Mouse (Mus musculus) embryonic facial prominence, embryonic 13.5 days (tissue): ENCODE results near the gene Gm8271. TPM values are rescaled to one million over a fixed set of nuclear protein-coding genes. Genes with fewer than 3 reads are reported as not detected.
"Not testable (repeated sequence)": the region's sequence is repeated elsewhere in the genome, so short reads cannot be mapped to it uniquely, and the experiment has no call there.

Source experiments
- ATAC-seq: fragments of 200-750 bp; cut with Nextera tagmentation; 2 replicates; pipeline ENCODE4 v1.8.0; 2017; ENCODE audit warnings: low read depth; ENCODE audit not compliant: insufficient number of reproducible peaks, insufficient read depth, low FRiP score, low TSS enrichment
- H3K27ac ChIP-seq: fragments of 300-500 bp; sonication (generic); 2 replicates; pipeline ENCODE4 v1.5.1; 2015; ENCODE audit warnings: moderate library complexity, mild to moderate bottlenecking, inconsistent platforms
- H3K27me3 ChIP-seq: fragments of 300-500 bp; sonication (generic); 2 replicates; pipeline ENCODE4 v1.6.1; 2015; ENCODE audit warnings: mild to moderate bottlenecking, inconsistent platforms
- H3K36me3 ChIP-seq: fragments of 300-500 bp; sonication (generic); 2 replicates; pipeline ENCODE4 v1.6.1; 2015; ENCODE audit warnings: mild to moderate bottlenecking, inconsistent platforms
- H3K4me1 ChIP-seq: fragments of 300-500 bp; sonication (generic); 2 replicates; pipeline ENCODE4 v1.6.1; 2015; ENCODE audit warnings: inconsistent platforms
- H3K4me2 ChIP-seq: fragments of 300-500 bp; sonication (generic); 2 replicates; pipeline ENCODE4 v1.6.1; 2015; ENCODE audit warnings: moderate library complexity, mild to moderate bottlenecking, inconsistent platforms
- H3K4me3 ChIP-seq: fragments of 300-500 bp; sonication (generic); 2 replicates; pipeline ENCODE4 v1.5.1; 2015; ENCODE audit warnings: mild to moderate bottlenecking, inconsistent platforms
- H3K9ac ChIP-seq: fragments of 300-500 bp; sonication (generic); 2 replicates; pipeline ENCODE4 v1.6.1; 2015; ENCODE audit warnings: mild to moderate bottlenecking, inconsistent platforms
- H3K9me3 ChIP-seq: fragments of 300-500 bp; sonication (generic); 2 replicates; pipeline ENCODE4 v1.6.1; 2016; ENCODE audit warnings: inconsistent platforms
- WGBS: fragments of 180-500 bp; shearing (Covaris S2); methylation state at CpG from one replicate; pipeline ENCODE4 v1.1.7; 2015; ENCODE audit warnings: mixed read lengths; 5-methylcytosine and 5-hydroxymethylcytosine counted together
- polyA plus RNA-seq: library from polyadenylated mRNA; unstranded; fragments of >200 nt; fragmentation: Nextera tagmentation; extraction: Ambion mirVana; gene quantifications from 2 replicates; pipeline ENCODE4 v1.2.1, GENCODE M21; 2015

The Gm8271 gene
- polyA plus RNA-seq, result not detected in 2 replicates

GRCm38 (mm10) chr14:5185493-5185892 lies at the start of gene Gm8271:
Gene Gm8271, plus strand, starts transcription at chr14:5185793.
- no CpG with 5 or more reads among the region's 3 CpGs for WGBS
- not testable (repeated sequence) for H3K4me1 ChIP-seq, H3K9me3 ChIP-seq, H3K36me3 ChIP-seq, H3K9ac ChIP-seq, H3K4me2 ChIP-seq, H3K27me3 ChIP-seq, ATAC-seq, H3K27ac ChIP-seq, H3K4me3 ChIP-seq

DNA sequence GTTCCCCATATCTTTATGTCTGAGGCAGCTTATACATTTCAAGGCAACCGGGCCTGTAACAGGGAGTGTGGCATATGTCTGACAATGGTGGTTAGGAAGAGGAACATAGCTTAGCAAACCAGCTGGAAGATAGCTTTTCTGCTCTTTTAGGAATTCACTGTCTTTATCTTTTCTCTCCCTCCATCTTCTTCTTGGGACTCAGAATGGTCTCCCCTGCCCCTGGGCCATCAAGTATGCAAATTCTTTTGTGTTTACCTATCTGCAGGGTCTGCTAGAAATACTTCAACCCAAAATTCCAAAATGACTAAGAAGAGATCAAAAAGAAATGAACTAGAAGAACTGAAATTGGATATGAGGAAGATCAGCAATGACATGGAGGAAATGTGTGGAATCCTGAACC lies 21.4 kb upstream of the Gm8271 start, which contains the start of gene Gm3317:
TSS of gene Gm3317 (plus strand) at position 301 of the 400 bp plus-strand sequence.
- H3K4me3 ChIP-seq, ATAC-seq, H3K9me3 ChIP-seq, H3K36me3 ChIP-seq, H3K9ac ChIP-seq, H3K27me3 ChIP-seq, H3K4me2 ChIP-seq, H3K4me1 ChIP-seq, H3K27ac ChIP-seq: not testable (repeated sequence)
- no CpG with 5 or more reads among the region's 1 CpGs for WGBS

Other genes with a start within 250 kb of the Gm8271 start
- gene Gm8297, start 201.9 kb upstream of the Gm8271 start, polyA plus RNA-seq, result not detected in 2 replicates
- 0.52 TPM in 1 of 2 replicates, not detected in the other for gene Gm3298, start 169.9 kb upstream of the Gm8271 start, polyA plus RNA-seq
- not detected in 2 replicates for gene 4930555G01Rik, start 135.2 kb upstream of the Gm8271 start, polyA plus RNA-seq
- 1.0 and 1.3 TPM in 2 replicates for gene Gm8281, start 114.8 kb upstream of the Gm8271 start, polyA plus RNA-seq
- not detected in 2 replicates for gene Gm8279, start 54.3 kb upstream of the Gm8271 start, polyA plus RNA-seq
- not detected in 2 replicates for gene Gm3317, start 21.3 kb upstream of the Gm8271 start, polyA plus RNA-seq
- not detected in 2 replicates for gene Gm3526, start 74.8 kb downstream of the Gm8271 start, polyA plus RNA-seq
- gene Gm3542, start 149.1 kb downstream of the Gm8271 start, polyA plus RNA-seq, result not detected in 2 replicates
- gene Gm3500, start 203.3 kb downstream of the Gm8271 start, polyA plus RNA-seq, result 0.15 and 0.37 TPM in 2 replicates